Mouse (Mus musculus) cerebellum, adult 11 months (tissue): ENCODE data around the gene Gm47841.

ENCODE experiments used
- DNase-seq: peaks from one replicate; pipeline ENCODE4 v3.0.0; 2022

The Gm47841 gene

DNA sequence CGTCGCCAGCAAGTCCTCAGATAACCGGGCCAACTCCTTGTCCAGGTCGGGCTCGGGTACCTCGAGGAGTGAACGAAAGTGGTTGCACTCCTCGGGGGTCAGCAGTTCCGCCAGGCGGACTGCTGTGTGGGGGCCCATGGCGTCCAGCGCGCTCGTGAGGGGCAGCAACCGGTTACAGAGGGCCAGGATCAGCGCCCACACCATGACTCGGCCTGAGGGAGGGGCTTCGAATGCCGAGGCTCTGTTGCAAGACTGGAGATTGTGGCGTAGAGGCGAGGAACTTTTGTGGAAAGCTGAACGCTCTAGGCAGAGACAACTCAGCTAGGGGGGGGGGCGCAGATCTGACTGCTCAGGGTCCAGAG, at the start of gene Gm47841:
Gm47841 (minus strand) TSS at position 204 of the 362 bp plus-strand sequence.
- no peak for DNase-seq

DNA sequence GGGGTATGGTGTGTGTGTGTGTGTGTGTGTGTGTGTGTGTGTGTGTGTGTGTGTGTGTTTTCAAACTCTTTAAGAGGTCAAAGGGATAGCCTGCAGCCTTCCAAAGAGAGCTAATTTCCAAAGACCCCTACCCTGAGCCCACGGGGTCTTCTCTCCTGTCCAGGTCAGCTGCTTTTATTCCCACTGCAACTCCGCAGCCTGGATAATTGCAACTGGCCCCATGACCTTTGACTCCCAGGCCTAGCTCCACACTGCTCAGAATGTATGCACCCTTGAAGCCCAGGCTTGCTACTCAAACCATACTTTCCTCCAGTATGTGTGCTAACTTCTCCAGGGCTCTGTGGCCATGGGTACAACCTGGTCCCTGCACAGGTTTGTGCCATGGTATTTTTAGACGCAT, 48.2 kb upstream of the Gm47841 start:
- DNase-seq, result no peak

DNA sequence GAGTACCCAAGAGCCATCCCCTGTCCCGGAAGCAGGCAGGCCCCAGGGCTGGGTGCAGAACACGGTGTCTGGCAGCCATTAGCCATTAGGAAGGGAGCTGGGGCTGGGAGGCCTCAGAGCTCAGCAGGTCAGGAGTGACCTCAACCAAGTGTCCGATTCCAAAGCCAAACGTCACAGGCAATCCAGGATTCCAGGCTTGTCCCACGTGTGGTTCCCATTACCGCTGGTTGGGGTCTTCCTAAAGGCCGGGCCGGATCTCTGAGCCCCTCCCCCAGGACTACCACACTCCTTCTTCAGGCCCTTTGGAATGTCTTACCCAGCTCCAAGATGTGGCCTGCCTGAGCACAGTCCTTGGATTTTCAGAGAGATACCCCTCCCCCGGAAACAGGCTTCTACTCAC, 47.8 kb upstream of the Gm47841 start:
- DNase-seq, result no peak

DNA sequence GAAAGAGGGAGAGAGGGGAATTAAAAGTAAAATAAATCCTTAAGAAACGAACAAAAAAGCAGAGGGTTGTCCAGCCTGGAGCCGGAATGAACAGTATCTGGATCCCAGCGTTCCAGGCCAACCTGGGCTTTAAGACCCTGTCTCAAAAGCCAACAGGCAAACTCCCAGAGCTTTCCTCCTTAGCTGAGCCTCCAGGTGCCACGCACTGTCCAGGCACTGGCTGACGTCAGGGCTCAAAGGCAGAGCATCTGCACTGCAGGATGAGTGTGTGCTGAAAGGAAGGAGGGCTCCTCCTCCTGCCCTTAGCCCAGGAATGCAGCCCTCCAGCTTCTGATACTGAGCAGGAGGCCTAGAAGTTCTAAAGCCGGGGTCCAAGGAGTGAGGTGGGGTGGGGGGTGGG, 46.8 kb upstream of the Gm47841 start:
- DNase-seq, result no peak

DNA sequence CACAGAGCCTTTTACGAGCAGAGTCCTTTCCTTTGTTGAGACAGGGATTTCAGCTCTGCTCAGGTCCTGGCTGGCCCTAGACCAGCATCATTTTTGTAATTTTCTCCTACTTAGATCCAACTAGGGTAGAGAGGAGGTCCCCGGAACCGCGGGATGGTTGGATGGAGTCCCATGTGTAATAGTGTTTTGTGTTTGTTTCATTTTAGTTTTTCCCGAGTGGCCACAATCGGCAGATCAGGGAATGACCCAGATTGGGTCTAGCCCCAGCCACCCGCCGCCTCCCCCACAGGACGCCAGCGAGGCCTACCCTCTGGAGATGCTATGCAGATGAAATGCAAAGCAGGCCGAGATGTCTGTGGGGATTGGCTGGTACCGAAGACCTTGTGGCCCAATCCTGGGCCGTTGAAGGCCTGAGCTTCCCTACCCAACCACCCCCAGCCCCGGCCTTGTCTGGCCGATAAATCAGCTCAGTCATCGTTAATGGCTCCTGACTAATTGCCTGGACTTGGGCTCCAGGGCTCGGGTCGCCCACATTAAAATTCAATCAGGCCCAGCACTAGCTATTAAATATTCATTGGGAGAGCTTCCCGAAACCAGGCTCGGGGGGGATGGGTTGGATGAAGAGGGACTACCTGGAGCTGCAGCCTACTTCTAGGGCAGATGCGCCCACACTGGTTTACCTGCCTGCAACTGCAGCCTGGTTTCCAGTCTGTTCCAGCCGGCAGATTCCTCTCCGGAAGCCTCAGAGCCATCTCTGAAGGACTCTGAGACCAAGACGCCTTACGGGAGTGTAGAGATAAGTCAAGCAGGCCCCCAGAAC, 45.8 kb upstream of the Gm47841 start:
- DNase-seq, result no peak

DNA sequence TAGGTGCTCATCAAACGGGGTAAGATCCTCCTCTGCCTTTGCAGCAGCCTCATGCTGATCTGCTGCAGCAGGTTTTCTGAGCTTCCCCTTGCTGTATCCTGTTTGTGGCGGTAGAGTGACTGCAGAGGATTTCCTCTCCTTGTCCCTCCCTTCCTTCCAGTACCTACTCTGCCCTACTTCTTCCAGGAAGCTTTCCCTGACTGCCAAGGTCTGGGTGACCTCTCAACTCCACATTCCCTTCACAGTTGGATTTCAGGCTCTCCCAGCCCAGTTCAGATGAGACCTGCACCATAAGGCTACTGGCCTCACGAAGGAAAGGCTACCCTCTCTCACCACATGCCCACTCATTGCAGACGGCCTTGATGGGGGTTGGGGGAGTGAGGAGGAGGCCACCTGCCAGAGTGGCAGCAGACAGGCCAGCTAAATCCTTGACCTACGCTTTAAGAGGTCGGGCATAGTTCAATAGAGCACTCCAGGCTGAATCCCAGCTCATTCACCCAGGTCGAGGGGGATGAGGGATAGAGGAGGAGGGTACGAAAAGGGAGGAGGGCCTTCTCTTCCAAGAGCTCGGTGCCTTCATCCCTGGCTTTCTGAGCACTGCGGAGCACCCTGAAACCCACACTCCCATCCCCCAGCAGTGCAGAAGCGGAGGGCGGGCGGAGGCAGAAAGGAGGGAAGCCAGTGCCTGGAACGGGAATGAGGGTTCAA, 45.1 kb upstream of the Gm47841 start:
- no peak for DNase-seq

DNA sequence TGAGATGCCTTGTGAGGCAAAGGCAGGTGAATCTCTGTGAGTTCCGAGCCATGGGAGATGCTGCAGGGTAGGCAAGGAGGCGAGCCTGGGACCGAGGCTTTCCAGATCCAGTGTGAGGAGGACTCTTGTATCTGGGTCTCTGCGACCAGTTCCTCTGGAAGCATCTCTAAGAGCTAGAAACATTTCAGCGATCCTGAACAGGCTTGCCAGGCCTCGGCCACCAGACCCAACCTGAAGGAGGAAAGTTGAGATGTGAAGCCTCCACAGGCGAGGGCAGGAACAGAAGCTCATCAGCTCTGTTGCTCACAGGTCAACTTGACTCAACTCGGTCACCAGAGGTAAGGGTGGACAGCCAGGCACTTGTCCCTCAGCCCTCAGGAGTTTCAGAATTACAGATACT, 44.4 kb upstream of the Gm47841 start:
- no peak for DNase-seq

DNA sequence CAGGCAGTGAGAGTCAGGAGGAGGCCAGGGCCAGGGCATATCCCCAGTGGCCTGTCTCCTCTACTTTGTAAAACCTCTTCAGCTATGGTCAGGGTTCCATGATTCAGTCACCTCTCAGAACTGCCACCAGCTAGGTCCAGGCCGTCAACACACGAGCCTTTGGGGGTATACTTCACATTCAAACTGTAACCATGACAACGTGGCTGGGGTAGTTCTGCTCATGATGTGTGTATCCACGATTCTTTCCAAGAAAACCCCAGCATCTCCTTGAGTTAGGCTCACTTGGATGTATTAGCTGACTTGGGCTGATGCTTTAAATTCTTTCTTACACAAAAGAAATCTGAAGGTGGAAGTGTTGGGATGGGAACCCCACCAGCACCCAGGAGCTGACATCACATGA, 41.1 kb upstream of the Gm47841 start:
- DNase-seq, result no peak

DNA sequence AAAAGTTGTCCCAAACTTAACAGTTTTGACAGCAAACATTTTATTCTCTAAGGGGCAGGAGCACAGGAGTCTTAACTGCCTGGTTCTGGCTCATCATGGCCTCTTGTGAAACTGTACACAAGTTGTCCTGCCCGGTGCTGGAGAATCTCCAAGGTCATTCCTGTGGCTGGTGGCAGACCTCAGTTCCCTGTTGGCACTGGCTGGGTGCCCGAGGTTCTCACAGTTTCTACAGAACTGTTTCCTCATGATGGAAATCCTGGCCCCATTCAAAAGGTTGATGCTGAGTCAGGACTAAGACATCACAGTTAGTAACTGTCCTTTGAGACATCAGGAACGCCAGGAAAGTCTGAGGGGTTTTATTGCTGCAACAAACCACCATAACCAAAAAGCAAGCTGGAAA, 39.8 kb upstream of the Gm47841 start:
- no peak for DNase-seq

DNA sequence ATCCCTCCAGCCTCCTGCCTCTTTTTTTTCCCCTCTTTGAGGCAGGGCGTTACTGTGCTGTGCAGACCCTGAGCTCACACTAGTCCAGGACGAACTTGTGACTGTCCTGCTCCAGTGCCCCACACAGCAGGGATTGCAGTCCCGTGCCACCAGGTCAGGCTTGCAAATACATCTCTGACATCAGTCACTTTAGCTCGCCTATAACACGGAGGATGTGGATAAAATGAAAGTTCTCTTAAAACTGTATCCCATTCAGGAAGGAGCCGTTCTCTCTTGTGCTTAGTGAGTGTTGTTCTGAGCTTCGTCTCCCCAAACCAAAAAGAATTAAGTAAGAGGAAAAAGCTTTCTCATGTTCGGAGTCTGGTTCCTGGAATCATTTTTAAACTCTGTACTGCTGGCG, 39.3 kb upstream of the Gm47841 start:
- no peak for DNase-seq

DNA sequence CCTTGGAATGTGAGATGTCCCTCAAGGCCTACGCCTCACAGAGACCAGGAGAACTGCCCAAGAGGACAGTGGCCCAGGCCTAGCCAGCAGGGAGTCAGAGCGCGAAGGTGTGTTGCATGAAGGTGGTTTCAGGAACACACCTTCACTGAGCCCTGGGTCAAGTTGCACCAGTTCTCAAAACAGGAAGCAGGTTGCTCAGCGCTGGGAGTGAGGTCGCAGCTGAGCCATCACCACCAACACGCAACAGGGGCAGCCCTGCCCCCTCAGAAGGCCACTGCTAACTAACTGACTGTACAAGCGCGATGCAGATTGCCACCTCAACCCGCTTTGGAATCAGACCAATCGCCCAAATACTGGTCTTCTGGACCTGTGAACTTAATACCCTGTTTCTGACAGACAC, 37.3 kb upstream of the Gm47841 start:
- DNase-seq, result no peak

DNA sequence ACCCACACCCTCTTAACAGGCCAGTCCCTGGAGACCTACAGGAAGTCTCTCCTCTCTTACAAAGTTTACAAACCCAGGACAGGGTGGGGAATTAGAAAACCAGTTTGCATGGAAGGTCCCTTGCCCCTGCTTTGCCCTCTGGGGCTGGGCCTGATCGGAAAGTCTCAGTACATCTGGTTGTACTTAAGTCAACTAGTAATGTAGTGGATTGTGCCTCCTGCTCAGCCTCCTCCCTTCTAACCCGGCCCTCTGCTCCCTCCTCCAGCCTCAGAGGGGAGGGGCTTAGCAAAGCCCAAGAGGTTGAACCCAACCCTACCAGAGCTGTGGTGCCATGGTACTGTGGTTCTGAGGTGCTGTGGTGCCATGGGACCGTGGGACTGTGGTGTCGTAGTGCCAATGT, 35.0 kb upstream of the Gm47841 start:
- no peak for DNase-seq

DNA sequence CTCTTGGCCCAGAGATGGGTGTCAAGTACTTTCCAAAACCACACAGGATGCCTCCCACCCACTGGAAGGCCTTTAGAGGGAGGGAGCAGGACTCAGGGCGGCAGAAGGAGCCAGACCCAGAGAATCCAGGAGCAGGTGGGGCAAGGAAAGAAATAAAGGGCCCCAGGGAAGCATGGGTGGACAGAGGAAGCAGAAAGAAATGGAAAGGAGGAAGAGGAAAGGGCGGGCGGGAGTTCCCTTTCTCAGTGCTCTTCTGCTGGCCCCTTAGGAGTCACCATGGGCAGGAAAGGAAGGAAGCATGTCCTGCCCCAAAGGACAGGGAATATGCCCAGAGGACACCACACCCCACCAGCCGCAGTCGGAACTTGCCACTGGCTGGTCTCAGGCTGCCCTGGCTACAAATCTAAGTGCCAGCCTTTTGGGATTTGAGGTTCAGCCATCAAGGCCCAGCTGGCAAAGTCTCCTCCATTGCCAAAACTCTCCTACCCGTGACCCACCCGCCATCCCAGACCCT, 33.9 kb upstream of the Gm47841 start:
- no peak for DNase-seq

DNA sequence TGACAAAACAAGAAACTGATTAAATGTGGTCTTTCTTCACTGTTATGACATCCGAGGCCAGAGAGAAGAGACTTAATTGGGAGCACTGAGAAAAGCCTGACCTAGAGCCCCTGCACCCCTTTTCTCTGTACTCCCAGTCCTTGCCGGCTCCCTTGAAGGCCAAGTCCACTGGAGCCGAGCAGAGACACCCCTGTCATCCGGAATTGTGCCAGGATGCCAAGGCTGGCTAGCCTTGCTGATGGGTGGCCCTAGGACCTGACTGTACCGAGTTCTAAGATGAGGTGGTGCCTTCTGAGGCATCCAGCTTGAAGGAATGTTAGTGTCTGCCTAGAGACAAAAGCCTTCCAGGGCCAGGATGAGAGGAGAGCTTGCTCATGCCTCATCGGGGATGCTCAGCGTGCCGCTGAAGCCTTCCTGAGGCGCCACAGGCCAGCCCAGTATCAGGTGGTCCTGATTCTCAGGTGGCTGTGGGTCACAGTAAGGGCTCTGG, 32.9 kb upstream of the Gm47841 start:
- no peak for DNase-seq

DNA sequence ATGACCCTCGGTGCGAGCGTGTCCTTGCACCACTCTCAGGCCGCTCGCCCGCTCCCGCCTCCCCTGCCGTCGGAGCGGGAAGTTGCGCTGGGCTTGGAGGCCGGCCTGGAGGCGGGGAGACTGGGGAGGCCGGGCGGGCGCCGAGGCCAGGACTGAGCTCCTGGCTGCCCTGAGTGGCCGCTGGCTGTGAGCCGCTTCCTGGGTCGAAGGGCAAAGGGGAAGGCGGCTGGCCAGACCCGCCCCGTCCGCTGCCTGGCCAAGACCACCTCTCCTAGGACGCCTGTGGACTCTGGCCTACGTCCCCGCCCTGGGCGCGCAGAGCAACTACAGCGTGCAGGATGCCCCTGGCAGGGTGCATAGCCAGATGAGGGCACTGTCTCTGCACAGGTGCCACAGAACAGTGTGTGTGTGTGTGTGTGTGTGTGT, 31.5 kb upstream of the Gm47841 start:
- peak; percentile 33 for DNase-seq

DNA sequence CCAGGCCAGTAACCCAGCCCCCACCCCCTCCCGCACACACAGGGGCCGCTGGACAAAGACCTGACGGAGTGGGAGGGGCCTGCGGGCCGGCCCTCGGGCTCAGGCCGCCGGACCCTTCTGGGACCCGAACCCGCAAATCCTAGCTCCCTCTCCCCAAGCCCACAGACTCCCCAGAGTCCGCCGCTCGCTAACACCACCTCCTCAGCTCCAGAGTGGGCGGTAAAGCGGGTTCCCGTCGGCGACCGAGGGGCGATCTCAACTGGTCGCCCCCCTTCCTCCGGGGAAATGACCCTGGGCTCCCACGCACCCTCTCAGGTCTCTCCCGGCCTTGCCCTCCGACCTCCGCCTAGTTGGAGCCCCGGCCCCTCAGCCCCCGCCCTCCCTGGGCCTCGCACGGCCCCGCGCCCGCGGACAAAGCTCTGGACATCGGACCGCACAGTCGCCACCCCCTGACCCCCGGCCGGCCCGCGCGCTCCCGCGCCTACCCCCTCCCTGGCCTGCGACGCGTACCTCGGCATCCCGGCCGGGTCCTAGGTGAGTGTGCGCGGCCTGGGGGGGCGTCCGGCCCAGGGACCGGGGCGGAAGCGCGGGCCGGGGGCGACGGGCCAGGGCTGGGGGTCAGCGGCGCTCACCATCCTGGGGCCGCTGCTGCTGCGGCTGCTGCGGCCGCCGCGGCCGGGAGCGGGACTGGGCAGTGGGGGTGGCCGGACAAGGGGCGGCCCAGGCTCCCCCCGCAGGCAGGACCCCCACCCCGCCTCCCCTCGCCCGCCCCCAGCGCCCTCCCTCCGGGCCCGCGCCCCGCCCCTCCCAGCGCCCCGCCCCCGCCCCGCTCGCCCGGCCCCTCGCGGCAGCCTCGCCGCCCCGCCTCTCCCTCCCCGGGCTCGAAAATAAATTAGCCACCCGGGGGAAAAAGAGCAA, 30.9 kb upstream of the Gm47841 start, which contains the start of gene Fignl2:
Fignl2 (minus strand) TSS at position 755 of the 918 bp plus-strand sequence.
- no peak for DNase-seq

DNA sequence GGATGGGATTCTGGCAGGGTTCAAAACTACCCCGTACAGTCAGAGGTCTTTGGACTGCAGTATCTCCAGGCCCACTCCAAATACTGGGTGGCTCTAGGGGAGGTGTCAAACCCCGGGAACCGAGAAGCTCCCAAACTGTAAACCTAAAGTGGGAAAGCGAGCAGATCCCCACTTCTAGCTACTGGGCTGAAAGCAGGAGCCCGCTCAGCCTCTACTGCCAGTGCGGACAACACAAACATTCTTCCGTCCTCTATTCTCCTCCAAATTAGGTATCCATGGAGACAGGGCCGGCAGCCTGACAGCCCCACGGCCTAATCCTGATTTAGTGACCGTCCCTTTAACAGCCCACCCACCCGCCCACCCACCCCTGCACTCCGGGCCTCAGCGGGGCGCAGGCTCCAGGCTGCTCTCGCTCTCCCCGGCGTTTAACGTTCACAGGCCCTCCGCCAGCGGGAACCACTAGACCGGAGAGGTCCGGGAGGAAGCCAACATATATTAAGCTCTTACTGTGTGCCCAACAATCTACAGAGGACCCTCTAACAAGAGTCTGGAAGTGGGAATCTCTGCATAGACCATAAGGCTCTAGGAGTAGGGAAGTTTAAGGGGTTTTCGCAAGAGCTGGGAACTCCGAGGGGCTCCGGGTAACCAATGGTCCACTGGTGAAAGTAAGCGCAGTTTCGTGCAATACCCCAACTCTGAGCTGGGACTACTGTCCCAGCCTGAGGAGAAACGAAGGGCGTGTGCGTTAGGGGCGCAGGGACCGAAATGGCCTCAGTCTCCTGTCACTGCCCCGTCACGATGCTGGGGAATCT, 30.0 kb upstream of the Gm47841 start:
- no peak for DNase-seq

DNA sequence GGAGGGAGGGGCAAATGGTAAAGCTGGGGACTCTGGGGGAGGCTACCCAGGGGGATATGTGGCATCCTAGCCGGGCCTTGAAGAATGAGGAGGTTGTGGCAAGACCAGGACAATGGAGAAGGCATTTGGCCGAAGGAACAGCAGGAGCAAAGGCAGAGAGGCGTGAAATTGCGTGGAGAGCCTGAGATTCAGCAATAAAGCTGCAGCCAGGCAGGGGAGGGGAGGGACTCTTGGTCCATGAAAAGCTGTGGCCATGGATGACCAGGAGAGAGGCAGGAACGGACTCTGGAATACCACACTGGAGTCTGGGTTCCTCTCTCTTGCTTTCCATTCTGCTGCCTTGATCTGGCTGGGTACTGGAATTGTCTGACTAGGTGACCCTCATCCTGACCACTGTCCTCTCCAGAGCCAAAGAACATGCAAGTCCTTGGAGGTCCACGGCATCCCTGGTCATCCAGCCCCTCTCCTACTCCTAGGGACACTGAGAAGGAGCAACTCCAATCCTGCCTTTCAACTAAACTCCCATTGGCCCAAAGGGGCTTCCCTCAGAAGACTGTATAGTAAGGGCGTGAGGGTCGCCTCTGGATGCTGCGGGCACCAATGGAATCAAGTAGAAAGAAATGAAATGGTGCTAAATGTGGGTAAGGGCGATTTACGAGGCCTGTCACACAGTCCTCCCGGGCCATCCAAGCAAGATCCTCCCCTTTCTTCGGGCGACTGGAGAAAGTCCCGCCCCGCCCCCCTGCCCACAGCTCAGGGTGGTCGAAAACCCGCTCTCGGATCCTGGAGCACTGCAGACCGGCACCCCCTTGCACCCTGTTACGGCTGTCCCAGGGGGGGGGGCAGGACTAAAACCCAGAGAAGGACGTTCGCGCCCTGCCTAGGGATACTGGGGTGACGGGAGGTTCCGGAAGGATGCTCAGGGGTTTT, 29.1 kb upstream of the Gm47841 start:
- no peak for DNase-seq

DNA sequence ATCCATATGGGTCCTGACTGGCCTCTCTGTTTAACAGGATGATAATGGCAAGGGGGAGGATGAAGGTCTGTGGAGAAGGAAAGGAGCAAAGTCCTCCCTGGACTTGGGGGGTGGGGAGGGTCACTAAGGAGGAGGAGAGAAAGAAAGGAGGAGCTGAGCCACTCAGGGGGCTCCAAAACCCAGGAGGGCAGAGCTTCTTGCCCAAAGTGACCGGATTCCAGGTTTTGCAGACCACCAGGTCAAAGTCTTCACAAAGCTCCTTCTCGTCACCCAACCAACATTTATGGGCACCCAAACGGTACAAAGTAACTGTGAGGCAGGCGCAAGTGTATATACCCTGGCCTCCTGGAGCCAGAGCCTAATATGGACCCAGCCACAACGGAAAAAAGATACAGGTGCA, 28.5 kb upstream of the Gm47841 start:
- no peak for DNase-seq

DNA sequence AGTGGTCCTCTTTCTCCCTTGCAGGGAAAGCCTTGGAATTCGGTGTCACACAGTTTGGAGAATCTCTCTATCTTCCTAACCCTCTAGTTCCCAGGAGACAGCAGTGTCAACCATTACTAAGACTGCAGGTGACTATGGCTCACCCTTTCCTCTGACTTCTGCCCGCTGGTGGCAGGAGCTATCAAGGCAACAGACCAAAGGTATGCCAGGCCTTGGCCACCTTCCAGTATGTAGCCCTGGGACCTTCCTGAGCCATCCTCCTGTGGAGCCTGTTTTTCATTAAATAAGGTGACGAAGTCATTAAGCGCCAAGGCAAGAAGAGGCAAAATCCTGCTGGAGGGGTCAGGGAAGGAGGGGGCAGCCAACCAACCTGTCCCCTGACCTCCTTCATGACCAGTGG, 28.0 kb upstream of the Gm47841 start:
- no peak for DNase-seq

DNA sequence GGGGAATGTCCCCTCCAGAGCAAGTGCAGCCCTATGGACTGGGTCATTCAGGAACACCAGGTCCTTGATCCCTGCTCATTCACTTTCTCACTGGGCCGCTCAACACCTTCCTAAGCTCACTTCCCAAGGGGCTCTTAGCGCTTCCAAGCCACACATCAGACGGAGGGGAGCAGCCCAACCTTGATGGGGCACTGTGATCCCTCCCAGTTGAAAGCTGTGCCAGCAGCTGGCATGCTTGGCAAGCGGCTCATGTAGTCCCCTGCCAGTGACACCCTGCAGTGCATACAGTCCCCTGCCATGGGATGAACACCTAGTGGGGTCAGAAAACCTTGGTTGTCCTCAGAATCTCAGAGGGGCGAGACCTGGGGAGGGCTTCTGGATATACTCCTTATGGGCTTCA, 26.9 kb upstream of the Gm47841 start:
- no peak for DNase-seq
